Mouse (Mus musculus) liver, adult (tissue): Measurements from ENCODE around the gene Nupl2.

Experiments
- GATA4 ChIP-seq: IDR thresholded peaks from 2 replicates; pipeline ENCODE4 v1.6.1; 2014; ENCODE audit warnings: mild to moderate bottlenecking, low read length; ENCODE audit not compliant: insufficient replicate concordance

The Nupl2 gene

DNA sequence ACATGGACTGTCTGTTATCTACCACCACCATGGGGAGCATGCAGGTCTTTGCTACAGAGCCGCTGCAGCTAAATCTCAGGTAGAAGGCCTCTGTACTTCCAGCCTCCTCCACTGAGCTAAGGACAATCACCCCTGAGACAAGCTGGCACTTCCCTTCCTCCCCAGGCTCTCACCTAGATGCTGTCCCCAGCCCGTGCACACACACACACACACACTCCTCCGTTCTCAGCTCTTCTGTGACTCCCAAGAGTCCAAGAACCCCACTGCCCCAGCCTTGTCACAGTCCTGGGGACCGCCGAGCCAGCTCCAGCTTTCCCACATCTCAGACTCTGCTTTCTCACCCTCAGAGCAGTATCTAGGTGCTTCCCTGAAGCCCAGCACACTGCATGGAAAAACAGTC, 19.2 kb downstream of the Nupl2 start:
- TF ChIP-seq GATA4, result no peak

GRCm38 (mm10) chr5:24188476-24188875, 23.7 kb downstream of the Nupl2 start:
- no peak for TF ChIP-seq GATA4

DNA sequence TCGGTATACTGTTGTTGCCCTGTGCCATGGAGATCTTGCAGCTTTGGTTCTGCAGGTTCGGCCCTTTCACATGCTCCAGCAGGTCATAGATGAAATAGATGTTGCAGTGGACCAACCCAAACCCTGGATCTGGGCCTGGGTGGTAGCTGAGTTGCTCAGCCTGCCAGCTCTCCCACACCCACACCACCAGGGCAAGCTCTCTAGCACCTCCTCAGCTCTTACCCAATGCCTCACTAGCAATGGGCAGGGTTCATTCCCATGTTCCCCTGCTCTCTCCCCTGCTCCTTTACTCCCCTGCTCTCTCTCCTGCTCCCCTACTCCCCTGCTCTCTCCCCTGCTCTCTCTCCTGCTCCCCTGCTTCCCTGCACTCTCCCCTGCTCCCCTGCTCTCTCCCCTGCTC, 27.1 kb downstream of the Nupl2 start:
- no peak for TF ChIP-seq GATA4

DNA sequence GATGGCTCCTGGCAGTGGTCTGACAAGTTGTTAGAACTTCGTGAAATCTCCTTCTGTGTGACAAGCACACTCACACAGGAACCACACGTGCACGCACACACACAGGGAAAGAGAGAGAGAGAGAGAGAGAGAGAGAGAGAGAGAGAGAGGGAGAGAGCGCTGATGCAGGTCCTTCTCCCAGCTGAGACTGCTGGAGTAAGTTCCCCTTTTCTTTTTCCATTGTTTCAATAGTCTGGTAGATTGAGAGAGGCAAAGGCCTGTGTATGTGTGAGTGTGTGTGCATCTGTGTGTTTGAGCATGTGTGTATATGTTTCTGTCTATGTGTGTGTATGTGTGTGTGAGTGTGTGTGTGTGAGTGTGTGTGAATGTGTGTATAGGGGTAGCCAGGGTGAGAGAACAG, 36.2 kb downstream of the Nupl2 start:
- TF ChIP-seq GATA4, result no peak

GRCm38 (mm10) chr5:24202492-24202891, 37.7 kb downstream of the Nupl2 start:
- TF ChIP-seq GATA4, result no peak

DNA sequence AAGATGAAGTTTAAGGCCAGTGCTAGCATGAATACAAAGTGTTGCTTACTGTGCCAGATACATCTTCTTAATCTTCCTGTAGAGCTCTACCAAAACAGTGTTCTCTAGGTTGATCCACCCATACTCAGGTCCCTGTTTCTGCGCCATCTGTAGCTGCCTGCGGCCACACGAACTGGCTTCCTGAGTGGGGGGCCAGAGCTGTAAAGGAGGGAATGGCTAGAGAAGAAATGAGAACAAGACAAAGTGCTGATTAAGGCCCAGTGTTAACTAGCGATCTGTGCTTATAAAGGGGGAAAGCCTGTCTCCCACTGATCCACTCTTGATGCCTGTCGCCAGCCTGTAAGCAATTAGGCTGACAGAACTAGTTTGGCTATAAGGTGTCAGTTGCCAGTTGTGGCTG, 38.5 kb downstream of the Nupl2 start:
- no peak for TF ChIP-seq GATA4

- no peak for TF ChIP-seq GATA4
These were observed 43.2 kb downstream of the Nupl2 start for GRCm38 (mm10) chr5:24207965-24208364.

DNA sequence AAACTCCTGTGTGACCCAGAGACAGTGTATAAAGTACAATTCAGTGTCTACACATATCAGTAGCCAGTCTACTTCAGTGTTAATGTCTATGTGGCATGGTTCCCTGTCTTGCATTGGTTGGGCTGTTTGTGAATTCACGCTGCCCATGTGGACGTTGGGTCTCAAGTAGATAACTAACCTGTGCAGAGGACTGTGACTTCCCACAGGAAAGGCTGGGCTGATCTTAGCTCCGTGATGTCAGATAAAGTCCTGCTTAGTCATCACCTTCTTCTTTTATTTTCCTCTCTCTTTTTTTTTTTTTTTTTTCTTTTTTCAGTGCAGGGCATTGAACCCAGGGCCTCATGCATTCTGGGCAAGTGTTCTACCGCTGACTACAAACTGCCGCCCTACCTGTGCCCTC, 43.7 kb downstream of the Nupl2 start:
- TF ChIP-seq GATA4, result no peak

- TF ChIP-seq GATA4, result no peak
These were observed 49.2 kb downstream of the Nupl2 start for GRCm38 (mm10) chr5:24213861-24214546.

- no peak for TF ChIP-seq GATA4
These were observed 49.8 kb downstream of the Nupl2 start for GRCm38 (mm10) chr5:24214547-24214878.

GRCm38 (mm10) chr5:24214900-24215299, 50.1 kb downstream of the Nupl2 start:
- TF ChIP-seq GATA4, result no peak
